Mouse (Mus musculus): ENCODE measurements around the gene Mapk3. TPM values are rescaled to one million over a fixed set of nuclear protein-coding genes. Genes with fewer than 3 reads are reported as not detected.
A peak's percentile ranks its signal among the peaks of the same experiment; 100 is the strongest.

Gene Mapk3
- polyA plus RNA-seq, 1 experiment: 472 TPM

DNA sequence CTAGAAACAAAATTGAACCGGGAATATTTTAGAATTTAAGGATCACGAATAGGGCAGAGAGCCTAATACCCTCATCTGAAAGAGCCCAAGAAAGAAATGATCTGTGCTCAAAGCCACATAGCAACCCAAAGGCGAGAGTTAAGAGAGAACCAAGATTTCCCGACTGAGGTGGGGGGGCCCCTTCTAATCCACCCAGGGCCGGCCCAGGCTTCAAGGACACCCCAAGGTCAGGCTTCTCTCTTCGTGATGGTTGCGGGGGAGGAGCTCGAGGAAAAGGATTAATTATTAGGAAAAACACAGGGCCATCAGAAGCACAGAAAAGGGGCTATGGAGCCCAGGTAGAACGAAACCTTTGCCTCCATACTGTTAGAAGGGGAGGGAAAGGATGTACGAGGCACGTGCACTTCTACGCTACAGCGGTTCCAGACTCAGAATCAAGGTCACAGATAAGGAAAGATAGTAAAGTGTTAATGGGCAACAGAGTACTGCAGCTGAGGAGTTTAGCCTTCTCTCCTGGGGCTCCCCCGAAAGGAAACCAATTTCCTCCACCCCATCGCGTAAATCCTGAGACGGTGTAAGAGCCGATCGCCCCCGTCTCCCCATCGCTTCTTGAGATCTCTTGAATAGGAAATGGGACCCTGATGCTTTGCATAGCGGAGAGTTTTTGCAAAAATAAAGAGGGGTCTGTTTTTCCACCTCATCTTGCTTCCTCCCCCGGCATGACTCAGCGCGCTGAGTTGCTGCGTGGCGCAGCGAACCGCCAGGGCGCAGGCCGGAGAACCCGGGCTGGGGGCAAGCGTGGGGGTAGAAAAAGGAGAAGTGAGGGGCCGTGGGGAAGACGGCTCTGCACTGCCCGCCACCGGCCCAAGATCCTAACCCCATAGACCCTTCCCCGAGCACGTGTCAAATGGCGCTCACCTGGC lies 39.0 kb downstream of the Mapk3 start:
- no peak for TF ChIP-seq POLR2A (IDR thresholded peaks at IDR 0.05; ENCODE audit: low read depth, low read length)
- no peak for TF ChIP-seq CTCF (IDR thresholded peaks at IDR 0.05; ENCODE audit: extremely low read depth, insufficient read length, insufficient replicate concordance, low read depth, low read length)
- Histone ChIP-seq H3K36me3 (ENCODE audit: control insufficient read depth, insufficient read depth, low read length) (peaks cover 26% of the 10 kb centered on the region), H3K27ac (ENCODE audit: insufficient read depth, low read depth, low read length) (peak overlapping the region; percentile 89), H3K4me3 (ENCODE audit: low read depth, low read length) (peak overlapping the region; percentile 75), H3K4me1 (ENCODE audit: control insufficient read depth, insufficient read depth, insufficient read length, low read length) (peaks cover 14% of the 10 kb centered on the region), H3K27me3 (ENCODE audit: control insufficient read depth, insufficient read depth, low read length) (no peaks in the 10 kb centered on the region)
- under 1% methylated on average over 40 of the region's 40 CpGs for WGBS

DNA sequence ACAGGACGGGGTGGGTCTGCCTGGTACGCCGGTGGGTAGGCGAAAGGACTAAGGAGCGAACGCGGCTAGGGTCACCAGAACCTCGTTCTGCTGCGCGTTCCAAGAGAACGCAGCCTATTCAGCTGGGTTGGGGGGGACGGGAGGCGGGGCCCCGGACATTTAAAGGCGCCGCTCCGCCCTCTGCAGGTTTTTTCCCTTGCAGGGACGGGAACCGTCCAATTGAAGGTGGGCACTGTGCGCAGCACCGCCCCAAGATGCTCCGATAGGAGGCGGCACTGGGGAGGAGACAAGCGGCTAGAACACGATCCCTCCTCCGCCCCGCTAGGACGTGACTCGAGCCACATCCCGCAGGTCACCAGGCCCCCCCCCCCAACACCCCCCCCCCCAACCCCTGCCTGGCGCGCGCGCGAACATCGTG lies 39.7 kb downstream of the Mapk3 start:
- Histone ChIP-seq H3K27me3 (ENCODE audit: control insufficient read depth, insufficient read depth, low read length) (no peaks in the 10 kb centered on the region), H3K4me3 (ENCODE audit: low read depth, low read length) (peak overlapping the region; percentile 75), H3K36me3 (ENCODE audit: control insufficient read depth, insufficient read depth, low read length) (peaks cover 26% of the 10 kb centered on the region), H3K4me1 (ENCODE audit: control insufficient read depth, insufficient read depth, insufficient read length, low read length) (peaks cover 14% of the 10 kb centered on the region), H3K27ac (ENCODE audit: insufficient read depth, low read depth, low read length) (peak overlapping the region; percentile 98)
- WGBS: under 1% methylated on average over 36 of the region's 36 CpGs
- TF ChIP-seq CTCF (IDR thresholded peaks at IDR 0.05; ENCODE audit: extremely low read depth, insufficient read length, insufficient replicate concordance, low read depth, low read length): no peak
- TF ChIP-seq POLR2A (IDR thresholded peaks at IDR 0.05; ENCODE audit: low read depth, low read length): peak; percentile 88

DNA sequence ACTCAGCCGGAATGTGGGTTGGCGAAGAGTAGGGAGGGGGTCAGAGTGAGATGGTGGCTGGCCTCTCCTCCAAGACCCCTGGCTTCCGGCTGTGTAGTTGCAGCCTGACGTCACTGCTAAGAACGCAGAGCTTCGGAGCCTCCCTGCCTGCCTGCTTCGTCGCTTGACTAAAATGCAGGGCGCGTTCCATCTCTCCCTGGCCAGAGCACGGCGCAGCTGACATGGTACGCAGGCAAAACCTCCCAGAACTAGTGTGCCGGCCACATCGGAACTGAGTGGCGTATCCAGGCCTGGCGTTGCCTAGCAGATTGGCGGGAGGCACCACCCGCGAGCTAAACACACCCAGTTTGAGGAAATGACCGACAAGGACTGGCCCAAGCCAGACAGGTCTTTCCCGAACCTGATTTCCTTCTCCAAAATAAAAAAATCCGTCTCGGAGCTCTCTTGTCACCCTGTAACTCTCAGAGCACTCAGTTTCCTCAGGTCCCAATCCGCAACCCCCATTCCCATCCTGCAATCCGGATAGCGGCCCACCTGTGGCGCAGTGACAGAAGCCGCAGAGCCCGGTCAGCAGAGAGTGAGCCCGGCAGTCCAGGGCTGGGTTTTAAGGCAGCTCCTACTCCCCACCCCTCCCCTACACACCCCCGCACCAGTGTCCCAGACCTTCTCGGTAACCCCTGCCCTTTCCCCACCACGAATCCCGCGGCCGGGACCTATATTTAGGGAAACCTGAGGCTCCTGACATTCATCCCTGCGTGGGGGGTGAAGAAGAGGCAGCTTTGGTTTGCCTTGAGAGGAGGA lies 40.3 kb downstream of the Mapk3 start:
- TF ChIP-seq POLR2A (IDR thresholded peaks at IDR 0.05; ENCODE audit: low read depth, low read length) (peak; percentile 41), CTCF (IDR thresholded peaks at IDR 0.05; ENCODE audit: extremely low read depth, insufficient read length, insufficient replicate concordance, low read depth, low read length) (no peak)
- Histone ChIP-seq H3K4me3 (ENCODE audit: low read depth, low read length) (peak overlapping the region; percentile 75), H3K4me1 (ENCODE audit: control insufficient read depth, insufficient read depth, insufficient read length, low read length) (peaks cover 14% of the 10 kb centered on the region), H3K27me3 (ENCODE audit: control insufficient read depth, insufficient read depth, low read length) (no peaks in the 10 kb centered on the region), H3K36me3 (ENCODE audit: control insufficient read depth, insufficient read depth, low read length) (peaks cover 24% of the 10 kb centered on the region), H3K27ac (ENCODE audit: insufficient read depth, low read depth, low read length) (peak overlapping the region; percentile 98)
- WGBS: 13% methylated on average over 38 of the region's 38 CpGs

DNA sequence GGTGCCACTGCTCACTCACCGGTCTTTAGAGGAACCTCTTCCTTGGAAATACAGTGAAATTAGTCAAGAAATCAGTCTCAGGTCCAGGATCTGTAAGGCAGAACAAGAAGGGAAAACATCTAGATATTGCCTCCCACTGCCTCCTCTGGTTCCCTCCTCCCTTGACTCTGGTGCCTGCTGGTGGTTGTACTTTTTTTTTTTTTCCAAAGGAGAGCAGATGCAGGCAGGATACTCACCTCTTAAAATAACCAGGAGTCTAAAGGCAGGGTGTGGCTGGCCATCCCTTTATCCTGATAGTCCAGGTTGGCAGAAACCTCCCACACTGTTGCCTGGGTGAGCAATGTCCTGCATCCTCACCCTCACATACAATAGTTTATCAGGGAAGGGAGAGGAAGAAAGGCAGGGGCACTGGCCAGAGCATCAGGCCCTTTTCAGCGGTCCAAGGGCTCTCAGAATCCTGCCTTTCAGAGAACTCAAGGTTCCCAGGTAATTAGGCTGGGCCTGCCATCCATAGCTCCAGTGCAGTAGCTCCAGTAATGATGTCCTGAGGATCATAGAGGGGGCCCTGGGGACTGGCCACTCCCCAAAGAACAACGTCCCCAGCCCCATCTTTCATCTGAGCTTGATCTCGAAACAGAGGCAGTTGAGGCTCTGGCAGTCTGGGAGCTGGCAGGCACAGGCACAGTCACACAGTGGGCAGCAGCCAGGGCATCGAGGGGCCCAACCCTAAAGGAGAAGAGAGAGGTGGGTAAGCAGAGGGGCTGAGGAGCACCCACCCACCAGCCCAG lies 41.1 kb downstream of the Mapk3 start:
- Histone ChIP-seq H3K4me3 (ENCODE audit: low read depth, low read length) (peak overlapping the region; percentile 75), H3K27me3 (ENCODE audit: control insufficient read depth, insufficient read depth, low read length) (no peaks in the 10 kb centered on the region), H3K27ac (ENCODE audit: insufficient read depth, low read depth, low read length) (peak overlapping the region; percentile 98), H3K4me1 (ENCODE audit: control insufficient read depth, insufficient read depth, insufficient read length, low read length) (peaks cover 14% of the 10 kb centered on the region), H3K36me3 (ENCODE audit: control insufficient read depth, insufficient read depth, low read length) (peaks cover 18% of the 10 kb centered on the region)
- TF ChIP-seq POLR2A (IDR thresholded peaks at IDR 0.05; ENCODE audit: low read depth, low read length) (no peak), CTCF (IDR thresholded peaks at IDR 0.05; ENCODE audit: extremely low read depth, insufficient read length, insufficient replicate concordance, low read depth, low read length) (no peak)
- WGBS: 81% methylated on average over 5 of the region's 5 CpGs

DNA sequence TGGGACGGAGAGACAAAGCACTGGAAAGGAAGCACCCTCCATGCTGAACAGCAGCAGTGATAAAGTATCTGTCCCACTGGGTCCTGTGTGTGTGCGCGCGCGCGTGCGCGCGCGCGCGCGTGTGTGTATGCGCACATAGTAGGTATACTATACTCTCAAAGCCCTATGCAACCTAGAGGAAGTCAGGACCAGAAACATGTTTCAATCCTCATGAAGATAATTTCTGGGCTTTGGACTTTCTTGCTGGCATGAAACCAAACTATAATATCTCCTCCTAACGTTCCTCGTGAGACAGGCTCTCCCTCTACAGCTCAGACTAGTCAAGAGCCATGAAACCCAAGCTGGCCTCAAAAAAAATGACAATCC lies 41.6 kb downstream of the Mapk3 start:
- Histone ChIP-seq H3K27ac (ENCODE audit: insufficient read depth, low read depth, low read length) (no peak overlapping the region), H3K27me3 (ENCODE audit: control insufficient read depth, insufficient read depth, low read length) (no peaks in the 10 kb centered on the region), H3K4me1 (ENCODE audit: control insufficient read depth, insufficient read depth, insufficient read length, low read length) (peaks cover 14% of the 10 kb centered on the region), H3K4me3 (ENCODE audit: low read depth, low read length) (no peak overlapping the region), H3K36me3 (ENCODE audit: control insufficient read depth, insufficient read depth, low read length) (peaks cover 13% of the 10 kb centered on the region)
- 86% methylated on average over 16 of the region's 16 CpGs for WGBS
- no peak for TF ChIP-seq POLR2A (IDR thresholded peaks at IDR 0.05; ENCODE audit: low read depth, low read length)
- TF ChIP-seq CTCF (IDR thresholded peaks at IDR 0.05; ENCODE audit: extremely low read depth, insufficient read length, insufficient replicate concordance, low read depth, low read length): no peak

DNA sequence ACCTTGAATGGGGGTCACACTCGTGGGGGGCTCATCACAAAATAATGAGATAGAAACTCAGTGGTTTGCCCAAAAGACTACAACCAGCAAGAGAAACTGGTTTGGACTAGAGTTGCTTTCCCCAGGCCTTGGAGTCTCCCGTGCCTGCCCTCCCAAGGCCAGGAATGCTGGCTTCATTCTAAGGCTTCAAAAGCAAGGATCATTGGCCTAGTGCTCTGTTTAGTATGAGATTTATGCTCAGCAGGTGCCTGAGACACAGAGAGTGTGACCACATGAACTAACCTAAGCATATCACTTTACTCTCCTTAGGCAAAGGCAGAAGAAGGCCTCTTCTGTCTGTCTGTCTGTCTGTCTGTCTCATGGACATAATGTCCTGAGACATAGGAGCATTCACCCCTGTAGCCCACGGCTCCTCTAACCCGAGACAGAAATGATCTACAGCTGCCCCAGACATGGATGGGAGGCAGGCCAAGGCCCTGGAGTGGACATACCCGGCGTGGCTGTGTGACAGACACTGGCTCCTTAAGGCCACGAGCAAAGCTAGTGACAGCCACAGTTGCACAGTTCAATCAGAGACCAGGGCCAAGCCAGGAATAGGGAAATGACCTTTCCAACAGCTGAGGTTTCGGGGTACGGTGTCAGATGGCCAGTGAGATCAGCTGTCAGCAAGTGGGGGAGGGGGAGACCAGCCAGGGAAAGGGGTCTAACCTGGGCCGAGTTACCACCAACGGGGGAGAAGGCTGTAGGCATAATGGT lies 42.9 kb downstream of the Mapk3 start:
- Histone ChIP-seq H3K27me3 (ENCODE audit: control insufficient read depth, insufficient read depth, low read length) (no peaks in the 10 kb centered on the region), H3K36me3 (ENCODE audit: control insufficient read depth, insufficient read depth, low read length) (peaks cover under 1% of the 10 kb centered on the region; the same call in 1 of the 2 replicates), H3K27ac (ENCODE audit: insufficient read depth, low read depth, low read length) (no peak overlapping the region), H3K4me3 (ENCODE audit: low read depth, low read length) (no peak overlapping the region), H3K4me1 (ENCODE audit: control insufficient read depth, insufficient read depth, insufficient read length, low read length) (peaks cover 12% of the 10 kb centered on the region)
- TF ChIP-seq POLR2A (IDR thresholded peaks at IDR 0.05; ENCODE audit: low read depth, low read length): no peak
- no peak for TF ChIP-seq CTCF (IDR thresholded peaks at IDR 0.05; ENCODE audit: extremely low read depth, insufficient read length, insufficient replicate concordance, low read depth, low read length)
- 88% methylated on average over 11 of the region's 11 CpGs for WGBS

Data from small intestine, adult 2 months (tissue).